Mouse (Mus musculus): ENCODE data around the gene Cav2.
A peak's percentile ranks its signal among the peaks of the same experiment; 100 is the strongest.

Cav2 gene

DNA sequence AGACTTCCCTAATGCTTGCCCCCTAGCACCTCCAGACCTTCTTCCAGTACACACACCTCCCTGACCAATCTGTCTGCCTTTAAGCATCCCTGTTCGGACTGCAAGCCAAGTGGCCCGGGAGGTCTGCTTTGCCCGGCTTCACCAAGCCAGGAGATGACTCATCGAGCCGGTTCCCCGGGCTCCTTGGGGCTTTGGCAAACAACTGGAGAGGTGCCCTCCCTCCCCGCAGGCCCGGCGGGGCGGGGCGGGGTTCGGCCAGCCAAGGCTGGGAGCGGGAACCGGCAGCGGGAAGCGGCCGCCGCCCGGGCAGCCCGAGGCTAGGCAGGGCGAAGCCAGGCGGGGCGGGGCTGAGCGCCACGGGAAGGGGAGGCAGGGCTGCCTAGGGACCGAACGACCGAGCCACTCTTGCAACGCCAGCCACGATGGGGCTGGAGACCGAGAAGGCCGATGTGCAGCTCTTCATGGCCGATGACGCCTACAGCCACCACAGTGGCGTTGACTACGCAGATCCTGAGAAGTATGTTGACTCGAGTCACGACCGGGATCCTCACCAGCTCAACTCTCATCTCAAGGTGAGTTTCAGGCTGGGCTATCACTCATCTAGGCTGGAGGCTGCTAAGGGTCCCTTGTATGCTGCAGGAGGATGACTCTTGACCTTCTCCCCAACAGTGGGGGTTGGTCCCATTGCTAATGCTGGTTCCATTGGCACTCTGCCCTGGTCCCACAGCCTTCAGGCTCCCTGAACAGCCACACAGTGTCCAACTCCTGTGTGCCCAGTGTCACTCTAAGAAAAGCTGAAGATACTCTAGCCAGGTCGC is at the start of gene Cav2:
Cav2 (plus strand) TSS at position 247 of the 818 bp plus-strand sequence.
- DNase-seq (ENCODE audit: low spot score in 2 of 2) = peak; percentile 12 to 39

DNA sequence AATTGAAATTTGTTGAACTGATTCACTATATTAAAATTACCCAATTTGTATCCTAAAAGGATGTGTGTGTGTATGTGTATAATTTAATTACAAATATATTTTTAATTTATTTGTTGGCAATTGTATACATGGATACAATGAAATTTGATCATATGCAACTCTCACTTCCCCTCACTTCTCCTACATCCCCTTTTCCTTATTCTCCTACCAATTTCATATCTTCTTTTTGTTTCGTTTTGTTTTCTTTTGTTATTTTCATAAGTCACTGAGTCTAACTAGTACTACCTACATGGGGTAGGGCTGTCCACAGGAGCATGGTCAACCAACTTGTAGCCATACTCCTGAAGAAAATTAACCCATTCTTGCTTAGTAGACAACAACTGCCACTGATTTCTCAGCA is 41.3 kb upstream of the Cav2 start:
- DNase-seq (ENCODE audit: low spot score in 2 of 2) = no peak

DNA sequence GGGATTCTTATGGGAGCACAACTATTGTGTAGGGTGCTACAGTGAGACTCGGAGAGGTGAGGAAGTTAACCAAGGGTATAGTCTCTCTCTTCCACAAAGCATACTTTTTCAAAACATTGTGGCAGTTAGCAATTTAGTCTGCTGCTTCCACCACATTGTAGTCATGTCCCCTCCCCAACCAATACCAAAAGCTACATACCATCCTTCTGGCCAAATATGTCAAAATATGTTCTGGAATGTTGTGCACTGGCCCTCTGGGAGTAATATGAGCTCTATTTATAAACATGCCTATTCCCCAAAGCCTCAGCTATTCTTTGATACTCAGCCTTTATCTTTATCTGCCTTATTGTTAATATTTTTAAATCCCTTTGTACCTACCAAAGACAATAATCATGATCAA is 40.0 kb upstream of the Cav2 start:
- DNase-seq (ENCODE audit: low spot score in 2 of 2) = no peak

DNA sequence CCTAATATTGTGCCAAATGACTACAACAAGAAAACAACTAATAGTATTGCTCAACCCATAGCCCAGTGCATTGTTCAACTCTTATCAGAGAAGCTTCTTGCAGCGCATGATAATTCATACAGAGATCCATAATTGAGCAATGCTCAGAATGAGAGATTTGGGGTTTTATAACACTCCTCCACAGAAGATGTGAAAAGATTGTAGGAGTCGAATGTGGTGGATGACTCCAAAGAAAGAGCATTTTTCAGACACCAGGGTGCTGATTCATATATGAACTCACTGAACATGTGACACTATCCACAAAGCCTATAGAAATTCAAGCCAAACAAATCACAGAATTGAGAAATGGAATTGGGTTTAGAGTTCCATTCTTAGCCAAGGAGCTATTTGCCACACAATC is 34.0 kb upstream of the Cav2 start:
- no peak for DNase-seq (ENCODE audit: low spot score in 2 of 2)

DNA sequence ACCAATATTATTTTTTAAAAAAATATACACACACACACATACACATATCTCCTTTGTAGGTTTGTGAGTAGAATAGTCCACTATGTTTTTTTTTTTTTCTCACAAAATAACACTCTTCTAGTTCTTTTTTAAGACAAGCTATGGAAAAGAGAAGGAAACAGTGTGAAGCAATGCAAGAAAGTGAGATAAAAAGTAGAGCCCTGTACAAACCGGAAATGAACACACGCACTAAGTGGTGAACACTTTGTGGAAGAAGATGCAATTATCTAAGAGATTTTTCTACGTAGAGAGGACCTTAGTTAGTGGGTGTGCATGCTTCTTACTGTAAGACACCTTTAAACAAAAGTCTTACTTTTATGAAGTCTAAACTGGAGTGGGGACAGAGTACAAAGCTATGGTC is 33.3 kb upstream of the Cav2 start:
- no peak for DNase-seq (ENCODE audit: low spot score in 2 of 2)

DNA sequence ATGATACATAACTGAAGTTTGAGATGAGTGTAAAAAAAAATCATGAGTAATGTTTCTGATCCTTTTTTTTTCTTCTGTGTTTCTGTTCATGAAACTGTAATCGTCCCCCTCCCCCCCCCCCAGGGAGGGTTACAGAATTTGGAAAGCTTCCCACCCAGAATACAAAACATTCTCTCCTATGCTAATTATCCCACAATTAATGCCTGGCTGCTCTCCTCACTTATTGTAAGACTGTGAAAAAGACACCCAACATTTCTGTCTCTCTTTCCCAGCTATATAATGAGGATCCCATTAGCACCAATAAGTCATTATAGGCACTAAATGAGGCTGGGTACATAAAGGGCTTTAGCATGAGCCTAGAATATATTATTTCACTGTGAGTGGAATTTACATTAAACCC is 32.7 kb upstream of the Cav2 start:
- no peak for DNase-seq (ENCODE audit: low spot score in 2 of 2)

DNA sequence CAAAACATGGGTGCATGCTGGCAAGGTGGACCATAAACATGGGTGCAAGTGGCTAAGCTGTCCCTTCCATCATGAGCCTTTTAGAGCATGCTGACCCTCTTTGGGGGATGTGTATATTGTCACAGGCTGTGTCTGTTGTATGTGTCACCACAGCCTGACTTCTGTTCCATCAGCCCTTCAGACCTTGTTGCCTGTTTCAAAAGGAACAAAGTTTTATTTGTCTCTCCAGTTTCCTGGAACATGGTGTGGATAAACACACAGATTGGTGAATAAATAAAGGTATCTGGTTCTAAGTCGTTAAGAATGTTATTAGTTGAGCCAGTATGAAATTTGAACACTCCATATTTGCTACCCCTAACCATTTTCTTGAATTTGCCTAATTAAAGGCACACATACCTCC is 29.0 kb upstream of the Cav2 start:
- no peak for DNase-seq (ENCODE audit: low spot score in 2 of 2)

DNA sequence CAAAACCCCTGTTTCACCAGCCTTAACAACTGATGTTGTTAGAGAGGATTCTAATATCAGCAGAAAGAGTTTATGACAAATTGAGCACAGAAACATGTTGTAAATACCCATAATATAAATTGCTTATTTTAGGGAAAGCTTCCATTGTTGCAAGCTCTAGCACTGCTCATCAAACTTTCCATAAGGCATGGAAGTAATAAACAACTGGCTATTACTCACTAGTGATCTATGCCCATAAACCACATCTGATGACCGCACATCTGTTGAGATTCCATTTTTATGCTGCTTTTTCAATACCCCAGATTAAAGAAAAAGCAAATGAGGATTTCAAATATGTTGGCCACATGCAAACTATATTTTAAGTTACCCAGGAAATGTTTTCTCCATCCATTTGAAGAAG is 22.8 kb upstream of the Cav2 start:
- no peak for DNase-seq (ENCODE audit: low spot score in 2 of 2)

DNA sequence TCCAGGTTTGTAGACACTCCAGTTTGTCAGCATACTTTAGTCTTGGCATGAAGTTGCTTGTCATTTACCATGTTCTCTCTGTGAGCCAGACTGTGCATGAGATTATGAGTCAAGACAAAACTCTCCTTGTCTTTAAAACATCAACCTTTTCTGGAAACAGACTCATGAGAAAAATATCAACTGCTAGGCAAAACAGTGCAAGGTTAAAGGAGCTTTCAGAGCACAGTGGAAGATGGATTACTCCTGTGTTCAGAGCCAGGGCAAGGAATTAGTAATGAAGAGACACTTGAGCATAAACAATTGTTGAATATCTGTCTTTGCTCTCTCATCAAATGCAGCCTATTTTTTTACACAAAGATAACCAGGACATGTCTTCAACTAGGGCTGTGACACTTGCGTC is 22.1 kb upstream of the Cav2 start:
- DNase-seq (ENCODE audit: low spot score in 2 of 2) = no peak

DNA sequence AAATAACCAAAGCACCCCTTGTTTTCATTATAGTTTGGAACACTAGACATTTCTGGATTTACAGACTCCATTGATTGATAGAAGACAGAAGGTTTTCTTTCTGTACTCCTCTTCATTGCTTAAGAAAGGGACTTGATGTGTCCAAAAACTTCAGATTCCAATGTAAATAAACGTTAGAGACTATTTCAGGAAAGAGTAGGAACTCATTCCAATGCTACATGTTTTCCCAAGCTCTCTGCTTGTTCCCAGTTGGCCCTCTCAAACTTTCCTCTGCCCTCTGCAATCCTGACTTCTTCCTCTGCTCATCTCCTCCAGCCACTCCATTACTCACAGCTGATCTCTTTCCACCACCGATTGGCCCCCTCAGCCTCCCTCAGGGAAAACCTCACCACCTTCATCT is 18.2 kb upstream of the Cav2 start:
- DNase-seq (ENCODE audit: low spot score in 2 of 2) = no peak

DNA sequence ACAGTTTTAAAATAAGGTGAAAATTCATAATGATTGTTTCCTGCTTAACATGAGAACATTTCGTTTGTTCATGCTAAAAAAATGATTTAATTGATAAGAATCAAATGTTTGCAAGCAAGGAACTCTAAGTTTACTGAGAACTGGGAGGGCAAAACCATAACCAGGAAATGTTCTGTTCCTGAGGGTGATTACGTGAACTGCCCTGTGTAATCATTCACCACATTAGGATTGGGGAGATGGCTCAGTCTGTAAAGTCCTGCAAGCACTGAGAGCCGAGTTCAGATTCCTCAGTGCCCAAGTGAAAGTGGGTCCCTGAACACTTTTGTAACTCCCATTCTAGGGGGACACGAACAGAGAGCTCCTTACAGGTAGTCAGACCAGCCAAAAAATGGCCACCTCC is 15.9 kb upstream of the Cav2 start:
- no peak for DNase-seq (ENCODE audit: low spot score in 2 of 2)

DNA sequence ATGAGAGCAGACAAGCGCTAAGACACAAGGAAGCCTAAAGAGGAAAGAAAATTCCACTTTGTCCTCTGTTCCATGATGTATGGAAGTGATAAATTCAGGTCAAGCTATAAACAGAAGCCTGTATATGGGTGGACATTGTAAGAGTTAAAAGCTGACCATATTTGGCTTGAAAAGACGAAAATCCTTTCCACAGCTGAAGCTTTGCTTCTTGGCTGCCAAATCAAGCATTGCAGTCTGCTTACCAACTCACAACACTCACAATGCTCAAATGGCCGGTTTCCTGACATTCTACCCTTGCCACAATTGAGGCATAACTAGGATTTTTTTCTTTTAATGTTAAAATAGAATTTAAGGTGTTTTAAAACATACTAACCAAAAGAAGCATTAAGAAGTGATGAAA is 14.5 kb upstream of the Cav2 start:
- DNase-seq (ENCODE audit: low spot score in 2 of 2) = no peak

DNA sequence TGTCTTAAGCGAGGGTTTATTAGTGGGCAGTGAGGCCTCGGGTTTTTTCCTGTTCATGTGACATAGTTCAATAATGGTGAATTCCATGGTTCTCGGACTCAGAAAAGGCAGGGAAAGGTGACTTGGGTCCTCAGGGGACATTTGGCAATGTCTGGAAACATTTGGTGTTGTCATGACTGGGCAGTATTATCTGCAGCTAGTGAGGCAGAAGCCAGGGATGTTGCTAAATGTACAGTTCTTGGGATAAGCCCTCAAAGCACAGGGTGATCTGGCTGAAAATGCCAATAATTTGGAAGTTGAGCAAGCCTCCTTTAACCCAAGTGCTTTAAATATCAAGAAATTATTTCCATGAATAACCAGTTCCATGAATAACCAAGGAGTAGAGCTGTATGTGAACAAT is 2.6 kb upstream of the Cav2 start:
- no peak for DNase-seq (ENCODE audit: low spot score in 2 of 2)

DNA sequence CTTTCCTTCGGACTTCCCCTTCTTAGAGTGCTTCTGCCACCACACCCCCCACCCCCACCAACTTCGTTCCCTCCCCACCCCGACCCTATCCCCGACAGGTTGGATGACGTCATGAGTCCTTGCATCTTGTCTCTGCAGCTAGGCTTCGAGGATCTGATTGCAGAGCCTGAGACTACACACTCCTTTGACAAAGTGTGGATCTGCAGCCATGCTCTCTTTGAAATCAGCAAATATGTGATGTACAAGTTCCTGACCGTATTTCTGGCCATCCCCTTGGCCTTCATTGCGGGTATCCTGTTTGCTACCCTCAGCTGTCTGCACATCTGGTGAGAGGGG is 740 bp downstream of the Cav2 start:
- DNase-seq (ENCODE audit: low spot score in 2 of 2) = no peak

DNA sequence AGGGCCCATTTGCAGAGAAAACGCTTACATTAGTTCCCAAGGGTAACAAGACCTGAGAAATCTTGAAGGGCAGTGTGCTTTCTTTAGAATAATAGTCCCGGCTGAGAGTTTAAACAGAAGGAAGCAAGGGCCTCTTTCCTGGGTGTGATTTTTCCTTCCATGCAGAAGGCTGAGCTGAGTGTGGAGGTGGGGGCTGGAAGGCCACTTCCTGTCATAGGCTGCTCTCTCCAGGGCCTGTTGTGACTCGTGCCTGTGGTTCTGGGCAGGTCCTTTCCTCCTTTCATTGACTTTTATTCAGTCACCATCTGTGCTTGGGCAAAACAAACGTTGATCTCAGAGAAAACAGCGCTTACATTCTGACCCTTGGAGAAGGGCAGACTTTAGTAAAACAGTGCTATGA is 1.2 kb downstream of the Cav2 start:
- DNase-seq (ENCODE audit: low spot score in 2 of 2) = no peak

DNA sequence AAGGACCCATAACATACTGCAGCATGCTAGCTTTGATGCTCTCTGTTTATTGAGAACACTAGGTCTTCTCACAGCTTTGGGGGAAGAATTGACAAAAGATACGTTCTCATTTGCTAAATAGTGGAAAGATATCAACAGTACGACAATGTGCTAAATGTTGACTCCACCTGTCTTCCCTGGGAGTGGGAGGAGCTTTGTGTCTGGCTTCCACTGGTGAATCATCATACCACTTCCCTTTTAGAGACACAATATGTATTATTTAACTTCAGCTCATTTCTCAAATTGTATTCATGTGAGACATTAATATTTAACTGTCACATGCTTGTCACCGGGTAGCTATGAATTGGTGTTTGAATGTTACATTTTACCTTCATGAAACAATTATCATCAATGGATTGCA is 2.8 kb downstream of the Cav2 start:
- DNase-seq (ENCODE audit: low spot score in 2 of 2) = no peak

DNA sequence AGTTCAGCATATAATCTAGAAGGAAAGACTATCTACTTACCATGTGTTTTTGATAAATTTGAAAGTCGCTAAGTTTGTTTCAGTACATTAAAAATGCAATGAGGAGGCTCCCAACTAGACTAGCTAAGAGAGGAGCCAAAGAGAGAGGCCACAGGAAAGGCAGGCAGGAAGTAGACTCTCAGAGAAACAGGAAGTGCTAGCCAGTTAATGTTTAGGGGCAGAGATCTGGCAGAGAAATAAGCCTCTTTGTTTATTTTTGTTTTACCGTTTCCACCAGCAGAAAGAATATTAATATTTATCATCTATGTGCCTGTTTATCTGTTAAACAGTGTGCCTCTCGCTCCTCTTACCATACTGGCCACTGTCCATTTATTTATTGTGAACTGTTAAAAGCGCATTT is 5.4 kb downstream of the Cav2 start:
- no peak for DNase-seq (ENCODE audit: low spot score in 2 of 2)

DNA sequence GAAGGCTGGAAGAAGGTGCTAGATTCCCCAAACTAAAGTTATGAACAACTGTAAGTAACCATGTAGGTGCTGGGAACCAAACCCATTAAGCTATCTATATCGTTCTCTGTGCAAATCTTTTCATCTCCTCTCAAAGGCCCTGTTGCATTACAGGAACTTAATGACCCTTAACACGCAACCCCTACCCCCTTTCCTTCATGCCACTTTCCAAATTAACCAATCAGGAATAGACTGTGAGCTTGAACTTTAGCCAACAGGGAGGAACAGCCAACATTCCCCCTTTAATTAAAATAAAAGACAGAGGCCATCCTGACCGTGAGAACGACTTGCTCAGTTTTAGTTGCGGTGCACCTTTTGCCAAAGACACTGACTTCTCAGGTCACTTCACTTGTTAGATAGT is 14.1 kb downstream of the Cav2 start:
- no peak for DNase-seq (ENCODE audit: low spot score in 2 of 2)

DNA sequence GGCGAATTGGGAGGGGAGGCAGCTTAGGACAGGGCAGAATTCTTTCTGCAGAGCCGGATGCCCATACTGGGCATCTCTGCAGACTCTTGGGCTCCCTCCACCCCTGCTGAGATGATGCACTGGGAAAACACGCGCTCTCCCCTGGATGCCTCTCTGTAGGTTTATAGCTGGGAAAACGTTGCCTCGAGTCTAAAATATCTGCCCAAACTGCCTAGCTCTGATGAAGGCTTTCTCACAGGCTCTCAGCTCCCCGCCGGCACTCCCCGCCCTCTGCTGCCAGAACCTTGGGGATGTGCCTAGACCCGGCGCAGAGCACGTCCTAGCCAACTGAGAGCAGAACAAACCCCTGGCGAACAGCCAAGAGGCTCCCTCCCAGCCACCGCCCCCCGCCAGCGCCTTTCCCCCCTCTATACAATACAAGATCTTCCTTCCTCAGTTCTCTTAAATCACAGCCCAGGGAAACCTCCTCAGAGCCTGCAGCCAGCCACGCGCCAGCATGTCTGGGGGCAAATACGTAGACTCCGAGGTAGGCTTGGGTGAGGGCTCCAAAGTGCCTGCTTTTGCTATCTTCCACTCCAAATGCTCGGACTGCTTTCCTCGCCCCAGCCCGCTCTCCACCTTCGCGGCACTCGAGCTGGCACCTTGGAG is 25.1 kb downstream of the Cav2 start, which contains the start of gene Cav1:
Cav1 (plus strand) TSS at position 382 of the 648 bp plus-strand sequence.
- peak; percentile 47 to 52 for DNase-seq (ENCODE audit: low spot score in 2 of 2)

DNA sequence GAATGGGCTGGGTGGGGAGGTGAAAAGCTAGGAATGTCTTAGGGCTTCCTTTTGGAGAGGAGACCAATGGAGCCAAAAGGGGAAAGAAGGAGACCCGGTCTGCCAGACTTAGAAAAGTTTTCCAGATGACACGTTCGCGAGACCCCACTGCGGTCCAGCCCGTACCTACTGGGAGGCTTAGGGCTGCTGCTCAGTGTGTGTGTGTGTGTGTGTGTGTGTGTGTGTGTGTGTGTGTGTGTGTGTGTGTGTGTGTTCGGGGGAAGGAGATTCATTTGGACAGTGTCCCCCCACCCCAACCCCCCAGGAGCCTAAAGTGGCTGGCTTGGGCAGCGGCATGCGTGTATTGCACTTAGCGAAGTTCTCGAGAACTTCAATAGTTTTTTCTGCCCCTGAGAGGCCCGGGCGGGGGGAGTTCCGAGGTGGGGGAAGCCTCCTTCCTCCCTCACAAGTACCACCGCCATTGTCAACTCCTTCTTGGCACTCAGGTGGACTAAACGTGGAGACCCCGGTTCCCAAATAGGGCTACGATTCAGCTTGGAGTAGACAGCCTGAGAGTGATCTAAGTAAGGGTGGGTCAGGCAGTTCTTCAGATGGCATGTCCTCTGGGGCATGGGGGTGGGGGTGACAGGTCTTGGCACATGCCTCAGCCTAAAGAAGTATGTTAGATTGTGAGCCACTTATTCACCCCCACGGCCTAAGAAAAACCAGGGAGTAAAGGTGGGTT is 25.8 kb downstream of the Cav2 start:
- peak in 1 of 2 experiments; percentile 10 for DNase-seq (ENCODE audit: low spot score in 2 of 2)

DNA sequence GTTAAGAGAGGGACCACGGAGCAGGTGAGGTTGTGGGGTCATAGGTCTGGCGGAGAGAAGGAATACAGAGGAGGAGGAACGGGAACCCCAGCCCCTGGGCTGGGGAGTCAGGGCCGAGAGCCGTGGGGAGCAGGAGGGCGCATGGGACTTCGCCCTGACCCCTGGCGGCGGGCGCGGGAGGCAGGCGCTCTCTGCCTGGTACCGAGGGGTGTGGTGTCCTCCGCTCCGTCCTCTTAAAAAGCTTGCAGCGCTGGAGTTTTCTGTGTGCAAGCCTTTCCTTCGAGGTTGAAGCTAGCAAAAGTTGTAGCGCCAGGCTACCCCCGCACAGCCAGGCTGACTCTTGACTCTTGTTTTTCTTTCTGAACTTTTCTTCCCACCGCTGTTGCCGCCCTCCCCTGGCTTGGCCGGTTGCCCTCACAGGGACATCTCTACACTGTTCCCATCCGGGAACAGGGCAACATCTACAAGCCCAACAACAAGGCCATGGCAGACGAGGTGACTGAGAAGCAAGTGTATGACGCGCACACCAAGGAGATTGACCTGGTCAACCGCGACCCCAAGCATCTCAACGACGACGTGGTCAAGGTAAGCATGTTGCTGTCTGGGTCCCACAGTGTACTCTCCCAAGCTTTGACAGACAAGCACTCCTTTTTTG is 26.6 kb downstream of the Cav2 start:
- peak; percentile 10 to 21 for DNase-seq (ENCODE audit: low spot score in 2 of 2)

DNA sequence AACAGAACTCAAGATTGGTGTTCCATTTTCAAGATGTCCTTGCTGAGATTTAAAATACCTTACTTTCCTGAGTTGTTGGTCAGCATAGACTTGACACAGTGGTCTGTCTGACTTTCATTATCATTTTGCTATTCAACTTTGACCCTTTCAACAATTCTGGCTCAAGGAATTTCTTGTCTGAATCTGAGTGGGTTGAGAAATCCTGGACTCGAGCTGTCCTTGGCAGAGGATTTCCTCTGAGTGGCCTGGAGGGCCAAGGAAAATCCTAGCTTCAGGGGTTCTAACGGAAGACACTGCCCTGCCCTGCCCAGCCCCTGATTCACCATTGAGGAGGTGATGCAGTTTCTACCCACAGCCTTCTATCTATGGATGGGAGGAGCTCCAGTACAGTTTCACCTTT is 27.7 kb downstream of the Cav2 start:
- DNase-seq (ENCODE audit: low spot score in 2 of 2) = no peak
